Mouse (Mus musculus) MEL (cell line): Measurements from ENCODE around the gene Rbm12b1.
"Not testable (repeated sequence)": the region's sequence is repeated elsewhere in the genome, so short reads cannot be mapped to it uniquely, and the experiment has no call there.

ENCODE experiments used
- CTCF ChIP-seq, 3 experiments: IDR thresholded peaks in 2 of 3; conservative IDR thresholded peaks in 1 of 3; 2 replicates each; pipeline ENCODE4 v1.5.1; 2011 to 2012; ENCODE audit warnings: low read length in 3 of 3, low read depth in 2 of 3, mild to moderate bottlenecking in 2 of 3, improper control_type of control experiment in 1 of 3, inconsistent platforms in 1 of 3, mixed read lengths in 1 of 3, moderate library complexity in 1 of 3; ENCODE audit not compliant: control insufficient read depth in 1 of 3, insufficient read depth in 1 of 3, poor library complexity in 1 of 3, severe bottlenecking in 1 of 3
- POLR2A ChIP-seq, 2 experiments: IDR thresholded peaks; 2 replicates each; pipeline ENCODE4 v1.6.1; 2011 to 2012; ENCODE audit warnings: low read length in 2 of 2, mild to moderate bottlenecking in 2 of 2, control low read depth in 1 of 2, improper control_type of control experiment in 1 of 2, low read depth in 1 of 2, moderate library complexity in 1 of 2; ENCODE audit not compliant: control insufficient read depth in 1 of 2, insufficient read depth in 1 of 2, poor library complexity in 1 of 2
- ZKSCAN1 ChIP-seq: IDR thresholded peaks from 2 replicates; pipeline ENCODE4 v1.6.1; 2012; ENCODE audit warnings: low read depth, mild to moderate bottlenecking, inconsistent platforms, low read length, improper control_type of control experiment, moderate library complexity

- TF ChIP-seq CTCF (IDR thresholded peaks at IDR 0.05 in 2 of 3, conservative IDR thresholded peaks at IDR 0.05 in 1 of 3; ENCODE audit: control insufficient read depth in 1 of 3, insufficient read depth in 1 of 3, low read depth in 2 of 3, low read length in 3 of 3, poor library complexity in 1 of 3, severe bottlenecking in 1 of 3); ZKSCAN1; POLR2A (IDR thresholded peaks at IDR 0.05; ENCODE audit: control insufficient read depth in 1 of 2, insufficient read depth in 1 of 2, low read depth in 1 of 2, low read length in 2 of 2, poor library complexity in 1 of 2): not testable (repeated sequence)
These were observed 1.5 kb downstream of the Rbm12b1 start for GRCm38 (mm10) chr4:12141516-12141915.
